Mouse (Mus musculus): ENCODE measurements around the gene Cnst. TPM values are rescaled to one million over a fixed set of nuclear protein-coding genes. Genes with fewer than 3 reads are reported as not detected.

Cnst gene
- total RNA-seq, 2 experiments from 2014 or later: 14.7 to 22.6 TPM

DNA sequence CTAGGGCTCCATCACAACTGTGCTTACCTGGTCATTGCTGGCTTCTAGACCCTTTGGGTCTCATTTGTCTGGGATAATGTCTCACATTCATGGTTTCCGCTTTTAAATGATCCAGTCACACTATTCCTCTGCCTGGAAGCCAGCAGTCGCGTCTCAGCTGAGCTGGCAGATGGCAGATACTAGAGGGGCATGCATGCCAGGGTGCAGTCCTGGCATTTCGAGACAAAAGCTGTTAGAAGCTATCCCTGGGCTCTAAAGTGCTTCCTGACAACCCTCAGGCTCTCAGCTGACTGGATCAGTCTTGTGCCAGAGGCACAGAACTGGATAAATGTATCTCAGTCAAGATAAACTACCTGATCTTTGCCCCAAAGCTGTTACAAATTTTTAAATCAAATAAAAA, 42.1 kb downstream of the Cnst start:
- ATAC-seq (ENCODE audit: poor library complexity, severe bottlenecking): no peak

- no peak for ATAC-seq (ENCODE audit: poor library complexity, severe bottlenecking)
These were observed 45.5 kb downstream of the Cnst start for GRCm38 (mm10) chr1:179591639-179592038.

GRCm38 (mm10) chr1:179592143-179592542, 46.0 kb downstream of the Cnst start:
- ATAC-seq (ENCODE audit: poor library complexity, severe bottlenecking): no peak

DNA sequence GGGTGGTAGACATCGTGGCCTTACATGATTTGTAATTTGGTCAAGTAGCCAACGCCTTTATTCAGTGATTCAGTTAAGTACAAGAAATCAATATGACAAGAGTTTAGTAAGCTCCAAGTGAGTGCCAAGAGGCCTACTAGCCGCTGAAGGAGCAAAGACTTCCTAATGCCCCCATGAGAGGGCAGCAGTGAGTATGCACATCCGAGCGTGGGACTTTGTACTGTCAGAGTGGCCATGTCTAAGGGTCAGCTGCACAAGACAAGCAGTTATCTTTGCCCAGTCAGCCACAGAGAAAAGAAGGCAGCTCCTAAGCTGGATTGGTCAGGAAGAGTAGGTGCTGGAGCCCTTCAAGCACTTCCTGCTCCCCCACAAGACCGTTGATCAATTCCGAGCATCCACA, 46.8 kb downstream of the Cnst start:
- ATAC-seq (ENCODE audit: poor library complexity, severe bottlenecking): peak; percentile 57; the same call in 1 of the 2 replicates

- ATAC-seq (ENCODE audit: poor library complexity, severe bottlenecking): no peak
These were observed 52.2 kb downstream of the Cnst start for GRCm38 (mm10) chr1:179598386-179598785.

- no peak for ATAC-seq (ENCODE audit: poor library complexity, severe bottlenecking)
These were observed 58.4 kb downstream of the Cnst start for GRCm38 (mm10) chr1:179604526-179604925.

- ATAC-seq (ENCODE audit: poor library complexity, severe bottlenecking): no peak
These were observed 60.0 kb downstream of the Cnst start for GRCm38 (mm10) chr1:179606004-179606723.

- no peak for ATAC-seq (ENCODE audit: poor library complexity, severe bottlenecking)
These were observed 62.4 kb downstream of the Cnst start for GRCm38 (mm10) chr1:179608521-179608920.

DNA sequence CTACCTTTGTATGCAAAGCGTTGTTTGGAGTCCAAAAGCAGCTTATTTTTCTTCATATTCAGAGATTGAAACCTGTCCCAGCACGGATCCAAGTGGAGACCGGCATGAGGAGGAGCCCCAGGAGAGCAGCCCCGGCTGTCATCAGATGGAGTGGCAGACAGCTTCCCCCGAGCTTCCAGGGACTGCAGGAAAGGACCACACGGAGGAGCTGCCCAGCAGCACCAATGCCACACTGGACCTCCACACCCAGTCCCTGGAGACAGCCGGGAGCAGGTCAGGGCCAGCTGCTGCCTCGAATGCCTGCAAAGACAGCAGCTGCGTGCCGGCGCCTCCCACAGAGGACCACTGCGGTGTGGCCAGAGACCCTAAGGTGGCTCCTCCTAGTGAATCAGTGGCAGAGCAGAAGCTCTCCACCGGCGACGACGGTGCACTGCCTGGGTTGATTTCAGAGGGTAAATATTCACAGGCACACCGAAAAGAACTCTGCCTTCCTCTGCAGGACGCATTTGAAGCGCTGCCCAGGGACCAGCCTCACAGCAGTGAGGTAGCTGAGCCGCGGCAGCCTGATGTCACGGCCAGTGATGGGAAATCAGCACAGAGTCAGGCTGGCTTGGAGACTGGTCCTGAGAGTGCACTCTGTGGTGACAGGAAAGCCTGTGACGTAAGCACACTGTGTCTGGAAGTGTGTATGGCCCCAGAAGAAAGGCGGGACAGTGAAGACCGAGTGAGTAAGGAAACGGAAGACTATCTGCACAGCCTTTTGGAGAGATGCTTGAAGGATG, 63.7 kb downstream of the Cnst start:
- ATAC-seq (ENCODE audit: poor library complexity, severe bottlenecking): no peak

DNA sequence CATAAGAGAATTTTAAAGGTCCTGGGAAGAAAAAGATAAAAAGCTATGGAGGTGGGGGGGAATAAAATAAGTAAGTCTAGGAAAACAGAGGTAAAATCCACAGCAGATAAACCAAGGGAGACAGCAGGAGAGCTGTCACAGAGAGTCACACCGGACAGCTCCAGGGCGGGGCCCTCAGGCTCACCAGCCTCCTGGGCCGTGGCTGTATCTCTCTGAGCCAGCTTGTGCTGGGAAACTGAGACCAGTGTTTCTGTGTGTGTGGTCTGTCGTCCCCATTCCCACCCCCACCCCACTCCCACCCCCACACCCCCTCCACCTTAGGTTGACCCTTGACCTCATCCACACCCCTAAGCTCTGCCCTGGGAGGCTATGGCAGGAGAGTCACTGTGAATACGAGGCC, 65.0 kb downstream of the Cnst start:
- ATAC-seq (ENCODE audit: poor library complexity, severe bottlenecking): no peak

- ATAC-seq (ENCODE audit: poor library complexity, severe bottlenecking): no peak
These were observed 66.2 kb downstream of the Cnst start for GRCm38 (mm10) chr1:179612418-179612817.

DNA sequence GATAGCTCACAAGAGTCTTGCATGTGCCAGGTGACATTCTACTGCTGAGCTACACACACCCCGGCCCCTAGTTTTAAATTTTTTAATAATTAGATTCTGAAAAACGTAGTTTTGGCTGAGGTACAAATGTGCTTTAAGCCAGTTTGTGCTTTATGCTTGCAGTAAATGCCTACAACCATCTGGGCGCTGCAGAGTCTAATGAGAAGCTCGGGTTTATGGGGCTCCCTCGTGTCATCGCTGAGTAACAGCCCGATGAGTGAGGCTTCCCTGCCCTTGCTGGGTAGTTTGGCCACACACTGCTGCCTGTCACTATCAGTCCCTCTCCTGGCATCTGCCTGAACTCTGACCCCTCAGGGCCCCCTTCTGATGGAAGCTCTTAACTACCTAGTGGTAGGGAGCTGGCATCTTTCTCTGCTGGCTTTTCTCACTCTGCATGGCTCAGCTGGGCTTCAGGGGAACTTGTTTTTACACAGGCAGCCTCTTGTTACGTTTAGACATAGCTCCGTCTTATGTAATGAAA, 66.9 kb downstream of the Cnst start:
- ATAC-seq (ENCODE audit: poor library complexity, severe bottlenecking): no peak

DNA sequence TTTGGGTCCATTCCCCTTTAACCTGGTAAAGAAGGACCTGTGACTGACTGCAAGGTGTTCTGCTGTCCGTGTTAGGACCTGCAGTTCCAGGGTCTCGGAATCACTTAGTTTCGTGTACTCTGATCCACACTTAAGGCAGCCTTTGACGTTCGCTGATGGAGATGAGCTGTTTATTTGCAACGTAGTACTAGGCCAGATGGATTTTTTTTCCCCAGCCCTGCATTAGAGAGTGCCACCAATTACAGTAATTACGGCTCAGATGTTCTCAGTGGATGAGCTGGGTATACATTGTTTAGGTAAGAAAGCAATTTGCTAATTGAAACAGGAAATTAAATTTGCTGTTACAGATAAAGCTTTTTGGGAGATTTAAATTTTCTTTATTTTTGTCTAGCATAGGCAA, 71.3 kb downstream of the Cnst start:
- no peak for ATAC-seq (ENCODE audit: poor library complexity, severe bottlenecking)

DNA sequence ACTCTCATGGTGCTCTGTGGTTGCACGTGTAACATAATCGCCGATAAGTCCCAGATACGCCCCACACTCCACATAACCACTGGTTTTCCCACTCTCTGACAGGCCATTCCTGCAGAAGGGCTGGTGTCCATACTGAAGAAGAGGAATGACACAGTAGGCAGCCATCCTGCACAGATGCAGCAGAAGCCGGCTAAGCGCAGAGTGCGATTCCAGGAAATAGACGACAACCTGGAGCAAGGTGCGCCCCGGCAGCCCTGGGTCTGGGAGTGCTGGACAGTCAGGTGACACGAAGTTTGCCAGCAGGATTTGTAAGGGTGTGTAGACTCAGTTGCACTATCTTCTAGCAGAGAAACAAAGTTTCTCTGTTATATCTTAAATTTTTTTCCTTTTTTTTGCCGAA, 76.5 kb downstream of the Cnst start:
- no peak for ATAC-seq (ENCODE audit: poor library complexity, severe bottlenecking)

DNA sequence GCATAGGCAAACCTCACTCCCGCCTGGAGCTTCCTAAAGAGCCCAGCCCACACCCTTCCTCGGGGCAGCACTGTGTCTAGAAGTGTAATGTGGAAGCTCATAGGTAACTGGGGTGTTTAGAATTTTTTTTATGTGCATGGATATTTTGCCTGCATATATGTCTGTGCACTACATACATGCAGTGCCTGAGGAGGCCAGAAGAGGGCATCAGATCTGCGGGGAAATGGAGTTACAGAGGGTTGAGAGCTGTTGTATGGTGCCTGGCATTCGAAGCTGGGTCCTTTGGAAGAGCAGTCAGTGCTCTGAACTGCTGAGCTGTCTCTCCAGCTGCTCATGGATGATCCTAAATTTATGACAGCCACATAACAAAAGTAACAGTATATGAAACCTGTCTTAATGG, 77.5 kb downstream of the Cnst start:
- ATAC-seq (ENCODE audit: poor library complexity, severe bottlenecking): peak; percentile 75

GRCm38 (mm10) chr1:179624354-179624753, 78.2 kb downstream of the Cnst start:
- ATAC-seq (ENCODE audit: poor library complexity, severe bottlenecking): peak; percentile 94

DNA sequence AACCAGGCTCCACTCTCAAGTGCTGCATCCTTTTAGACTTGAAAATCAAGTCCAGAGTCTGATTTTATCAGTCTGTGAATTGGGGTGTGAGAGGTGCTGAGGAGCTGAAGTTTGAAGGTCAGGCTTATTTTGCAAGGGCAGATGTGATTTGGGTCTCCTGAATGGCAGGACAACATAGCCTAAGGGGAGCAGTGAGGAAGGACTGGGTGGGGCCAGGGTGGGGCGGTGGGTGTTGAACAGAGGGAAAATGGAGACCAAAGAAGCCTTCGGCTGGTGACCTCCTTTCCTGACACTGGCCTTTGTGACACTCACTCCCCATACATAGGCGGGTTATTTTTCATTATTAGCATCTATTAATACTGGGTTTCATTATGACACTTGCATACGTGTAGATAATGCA, 81.7 kb downstream of the Cnst start:
- no peak for ATAC-seq (ENCODE audit: poor library complexity, severe bottlenecking)

GRCm38 (mm10) chr1:179628438-179629106, 82.4 kb downstream of the Cnst start:
- ATAC-seq (ENCODE audit: poor library complexity, severe bottlenecking): no peak

GRCm38 (mm10) chr1:179629276-179629675, 83.1 kb downstream of the Cnst start:
- ATAC-seq (ENCODE audit: poor library complexity, severe bottlenecking): no peak

DNA sequence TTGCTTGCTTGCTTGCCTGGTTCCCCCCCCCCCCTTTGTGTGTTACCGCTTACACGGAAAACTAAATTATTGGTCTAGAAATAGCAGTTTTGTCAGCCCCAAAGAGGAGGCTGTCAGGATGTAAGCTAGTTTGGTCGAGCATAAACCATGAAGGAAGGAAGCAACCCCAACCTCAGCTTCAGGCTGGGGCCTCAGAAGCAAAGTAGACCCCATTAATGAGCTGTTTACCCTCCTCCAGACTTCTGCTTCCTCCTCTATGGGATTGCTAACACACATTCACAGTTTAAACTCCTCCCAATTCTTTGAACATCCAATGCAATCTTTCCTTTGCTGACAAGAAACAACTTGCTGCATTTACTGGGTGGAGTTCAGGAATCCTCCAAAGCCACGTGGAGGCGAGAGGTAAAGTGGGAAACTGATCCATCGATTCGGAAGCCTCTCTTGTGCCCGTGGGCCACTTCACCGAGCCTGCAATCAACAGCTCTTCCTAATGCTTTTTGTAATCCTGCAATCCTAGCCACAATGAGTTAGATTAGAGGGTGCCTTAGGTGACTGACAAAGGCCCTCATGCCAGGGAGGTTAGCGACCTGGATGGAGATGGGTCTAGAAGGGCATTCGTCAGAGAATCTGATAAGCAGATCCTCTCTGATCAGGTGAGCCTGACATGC, 86.7 kb downstream of the Cnst start:
- 0 out of 2 replicates have a peak, but pooled peaks have one; percentile 8 for ATAC-seq (ENCODE audit: poor library complexity, severe bottlenecking)

DNA sequence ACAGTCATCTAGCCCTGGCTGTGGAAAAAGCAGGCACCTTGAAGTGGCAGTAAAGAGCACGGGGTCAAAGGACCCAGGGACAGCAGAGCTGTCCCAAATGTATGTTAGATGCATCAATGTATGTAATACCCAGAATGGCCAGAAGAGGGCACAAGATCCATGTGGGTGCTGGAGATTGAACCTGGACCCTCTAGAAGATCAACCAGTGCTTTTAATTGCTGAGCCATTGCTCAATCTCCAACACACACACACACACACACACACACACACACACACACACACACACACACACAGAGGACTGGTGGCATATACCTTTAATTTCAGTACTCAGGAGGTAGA, 87.2 kb downstream of the Cnst start:
- peak; percentile 90 for ATAC-seq (ENCODE audit: poor library complexity, severe bottlenecking)
